Mouse (Mus musculus) spleen, adult 2 months (tissue): ENCODE results near the gene Zbtb37.

ENCODE experiments used
- CTCF ChIP-seq: fragments of 200-500 bp; IDR thresholded peaks from 2 replicates; pipeline ENCODE4 v1.5.1; 2011; ENCODE audit warnings: mild to moderate bottlenecking, inconsistent platforms; ENCODE audit not compliant: insufficient read depth, insufficient read length, insufficient replicate concordance; ENCODE audit errors: extremely low read depth
- POLR2A ChIP-seq: fragments of 200-500 bp; IDR thresholded peaks from 2 replicates; pipeline ENCODE4 v1.6.1; 2011; ENCODE audit warnings: low read depth, low read length, inconsistent platforms

DNA sequence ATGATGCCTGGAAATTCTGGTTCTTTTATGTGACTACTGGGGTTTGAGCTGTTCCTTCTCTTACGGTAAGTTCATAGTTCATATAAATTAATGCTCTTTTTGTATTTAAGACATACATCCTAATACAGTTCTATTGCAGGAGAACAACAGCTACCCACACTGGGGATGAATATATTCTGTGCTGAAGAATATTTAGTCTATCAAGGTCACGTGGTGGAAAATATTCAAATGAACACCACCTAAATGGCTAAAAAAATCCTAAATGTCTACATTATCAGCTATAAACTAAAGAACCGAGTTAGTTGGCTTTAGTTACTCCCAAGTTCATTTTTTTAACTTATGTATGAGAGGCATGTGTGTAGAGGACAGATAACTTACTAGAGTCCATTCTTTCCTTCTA lies 4.6 kb downstream of the Zbtb37 start:
- no peak for TF ChIP-seq CTCF
- no peak for TF ChIP-seq POLR2A
